Mouse (Mus musculus) A20 (cell line): Measurements from ENCODE around the gene Cldn20.
A peak's percentile ranks its signal among the peaks of the same experiment; 100 is the strongest.

Experiments used
- DNase-seq: peaks from one replicate; pipeline ENCODE4 v3.0.0-alpha.2; 2011; ENCODE audit warnings: low read depth, low spot score

The Cldn20 gene

DNA sequence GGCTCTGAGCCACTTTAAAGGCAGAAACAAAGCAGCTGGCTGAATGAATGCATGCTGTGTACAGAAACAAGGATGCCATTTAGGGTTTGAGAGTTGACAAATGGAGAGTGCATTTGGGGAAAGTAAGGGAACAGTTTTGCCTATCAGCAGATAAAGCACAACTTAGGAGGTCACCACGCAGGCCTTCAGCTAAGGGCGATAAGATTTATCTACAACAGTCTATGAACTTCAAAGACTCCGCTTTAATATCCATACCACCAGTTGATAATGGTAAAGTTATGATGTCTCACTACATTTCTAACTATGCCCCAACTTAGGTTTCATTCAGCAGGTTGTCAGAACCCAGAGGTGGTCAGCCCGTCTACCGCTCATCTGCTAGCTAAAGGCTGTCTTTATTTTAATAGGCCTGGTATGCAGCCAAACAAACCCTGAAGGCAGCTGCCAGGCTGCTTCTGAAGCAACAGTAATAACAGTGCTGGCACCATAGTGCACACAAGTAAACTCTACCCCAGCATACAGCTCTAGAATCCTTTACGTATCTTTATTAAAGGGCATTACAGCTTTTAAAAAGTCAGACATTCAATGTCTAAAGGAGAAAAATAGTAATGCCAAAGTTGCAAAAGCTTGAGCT is 4.4 kb upstream of the Cldn20 start:
- DNase-seq, result no peak

DNA sequence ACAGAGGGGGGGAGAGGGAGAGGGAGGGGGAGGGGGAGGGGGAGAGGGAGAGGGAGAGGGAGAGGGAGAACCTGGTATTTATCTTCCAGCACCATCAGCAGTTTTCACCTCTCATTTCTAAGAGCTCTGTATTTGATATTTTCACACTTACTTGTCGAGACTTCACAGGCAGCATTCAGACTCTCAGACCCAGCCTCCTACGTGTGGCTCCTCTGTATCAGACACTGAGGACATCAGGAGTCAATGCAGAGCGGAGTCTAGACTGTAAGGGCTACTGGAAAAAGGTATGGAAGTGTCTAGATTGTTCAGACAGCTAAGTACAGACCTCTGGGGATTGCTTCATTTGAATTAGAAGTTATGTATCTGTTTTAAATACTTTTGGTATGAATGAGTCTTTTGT is 2.8 kb upstream of the Cldn20 start:
- no peak for DNase-seq

DNA sequence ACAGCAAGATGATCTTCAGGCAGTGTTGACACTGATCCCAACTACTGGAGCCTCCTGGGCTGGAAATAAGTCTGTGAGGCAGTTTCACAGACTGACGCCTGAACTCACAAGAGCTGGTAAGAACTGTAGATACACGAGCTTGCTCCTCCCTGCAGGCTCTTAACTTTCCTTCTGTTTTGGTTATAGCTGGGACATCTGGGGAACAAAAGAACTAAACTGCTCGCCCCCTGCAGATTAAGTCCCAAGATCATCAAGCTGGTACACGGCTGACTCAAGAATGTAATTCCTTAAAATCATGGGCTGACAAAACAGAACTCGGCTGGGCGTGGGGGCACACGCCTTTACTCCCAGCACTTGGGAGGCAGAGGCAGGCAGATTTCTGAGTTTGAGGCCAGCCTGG is 1.8 kb upstream of the Cldn20 start:
- no peak for DNase-seq

DNA sequence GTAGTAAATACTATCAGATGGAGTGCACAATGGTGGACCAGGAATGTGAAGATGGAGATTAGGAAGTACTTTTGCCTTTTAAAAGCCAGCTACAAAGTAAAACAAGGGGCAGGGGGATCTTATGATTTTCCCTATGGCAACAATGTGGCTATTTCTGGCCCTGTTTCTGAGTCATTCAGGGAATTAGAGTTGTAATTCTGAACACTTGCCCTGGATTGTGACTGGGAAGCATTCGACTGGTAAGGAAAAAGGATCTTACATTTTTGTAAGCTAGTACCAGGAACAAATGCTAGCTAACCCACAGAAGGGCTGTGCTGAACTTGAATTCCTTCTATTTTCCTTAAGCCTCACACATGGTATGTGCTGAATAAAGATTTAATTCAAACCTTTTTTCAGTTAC is 713 bp upstream of the Cldn20 start:
- DNase-seq, result no peak

DNA sequence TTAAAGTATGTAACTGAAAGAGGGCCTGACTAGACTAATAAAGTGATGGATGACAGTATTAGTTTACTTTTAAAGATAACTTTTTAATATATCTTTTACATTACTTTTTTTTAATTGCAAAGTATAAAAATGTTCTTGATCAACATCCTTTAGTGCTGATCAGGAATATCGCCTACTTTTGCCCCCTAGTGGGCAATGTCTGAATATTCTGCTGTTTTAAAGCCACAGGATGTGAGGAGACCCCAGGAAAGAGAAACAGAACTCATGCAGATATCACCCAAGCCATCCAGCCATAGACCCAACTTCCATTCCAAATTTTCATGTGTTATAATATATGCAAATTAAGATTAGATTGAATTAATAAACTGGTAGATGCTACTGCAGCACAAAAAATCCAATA is 1.1 kb downstream of the Cldn20 start:
- DNase-seq, result peak; percentile 48

DNA sequence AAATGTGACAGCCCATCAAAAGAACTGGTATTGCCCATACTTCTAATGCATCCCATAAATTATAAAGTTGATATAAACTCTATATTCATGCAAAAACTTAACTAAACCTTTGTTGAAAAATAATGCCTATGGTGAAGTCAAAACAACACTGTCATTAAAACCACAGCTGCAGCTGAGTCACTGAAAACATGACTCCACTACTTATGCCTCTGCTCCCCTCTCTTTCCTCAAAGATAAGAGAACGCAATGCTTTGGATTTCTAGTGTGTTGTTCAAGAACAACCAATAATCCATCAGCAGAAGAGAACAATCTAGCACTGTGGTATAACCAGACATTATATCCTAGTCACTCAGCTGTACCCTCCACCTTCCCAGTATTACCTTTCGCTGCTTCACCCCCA is 8.0 kb downstream of the Cldn20 start:
- DNase-seq, result no peak

DNA sequence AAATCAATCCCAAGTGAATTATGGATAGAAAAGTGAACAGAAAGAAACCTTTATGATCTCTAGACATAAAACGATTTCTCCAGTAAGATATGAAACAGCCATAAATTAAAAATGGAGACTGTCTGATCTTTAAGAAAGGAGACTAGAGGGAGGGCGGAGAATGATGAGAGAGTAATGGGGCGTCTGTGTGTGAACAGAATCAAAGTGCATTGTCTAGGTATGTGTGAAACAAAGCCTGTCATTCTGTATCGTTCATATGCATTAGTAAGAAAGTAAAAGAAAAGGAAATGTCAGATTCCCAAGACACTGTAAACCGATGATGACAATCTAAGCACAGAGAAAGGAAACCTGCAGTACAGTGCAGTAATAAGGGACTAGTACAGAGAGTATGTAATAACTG is 8.7 kb downstream of the Cldn20 start:
- DNase-seq, result no peak

DNA sequence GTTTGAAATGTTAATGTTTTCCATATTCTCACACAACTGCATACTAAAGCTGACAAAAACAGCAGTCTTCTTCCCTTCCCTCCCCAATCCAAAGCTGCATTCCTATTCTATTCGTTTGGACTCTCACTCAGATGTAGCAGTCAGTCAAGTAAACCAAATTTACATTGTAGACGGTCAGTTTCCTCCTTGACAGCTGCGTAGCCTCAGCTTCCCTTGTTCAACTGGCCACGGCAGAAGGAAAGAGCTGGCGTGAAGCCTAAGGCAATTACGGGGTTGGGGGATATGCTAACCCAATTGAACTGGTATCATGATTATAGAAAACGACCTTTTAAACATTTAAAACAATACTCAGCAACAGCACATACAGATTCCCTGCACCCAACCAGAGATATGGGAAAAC is 15.4 kb downstream of the Cldn20 start:
- DNase-seq, result no peak

DNA sequence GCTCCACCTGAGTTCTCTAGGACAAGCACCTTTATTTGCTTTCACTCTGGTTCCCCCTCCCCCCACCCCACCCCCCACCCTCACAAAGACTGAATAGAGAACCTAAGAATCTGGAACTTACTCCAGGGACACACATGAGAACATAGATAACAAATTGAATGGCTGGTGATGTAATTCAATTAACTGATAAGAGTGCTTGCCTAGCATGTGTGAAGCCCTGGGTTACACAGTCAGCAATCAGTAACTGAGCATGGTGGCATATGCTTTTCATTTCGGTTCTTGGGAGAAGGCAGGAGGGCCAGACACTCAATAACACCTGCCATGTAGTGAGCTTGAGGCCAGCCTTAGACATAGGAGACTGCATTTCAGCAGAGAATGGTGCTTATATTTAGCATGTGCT is 23.9 kb downstream of the Cldn20 start:
- DNase-seq, result no peak

DNA sequence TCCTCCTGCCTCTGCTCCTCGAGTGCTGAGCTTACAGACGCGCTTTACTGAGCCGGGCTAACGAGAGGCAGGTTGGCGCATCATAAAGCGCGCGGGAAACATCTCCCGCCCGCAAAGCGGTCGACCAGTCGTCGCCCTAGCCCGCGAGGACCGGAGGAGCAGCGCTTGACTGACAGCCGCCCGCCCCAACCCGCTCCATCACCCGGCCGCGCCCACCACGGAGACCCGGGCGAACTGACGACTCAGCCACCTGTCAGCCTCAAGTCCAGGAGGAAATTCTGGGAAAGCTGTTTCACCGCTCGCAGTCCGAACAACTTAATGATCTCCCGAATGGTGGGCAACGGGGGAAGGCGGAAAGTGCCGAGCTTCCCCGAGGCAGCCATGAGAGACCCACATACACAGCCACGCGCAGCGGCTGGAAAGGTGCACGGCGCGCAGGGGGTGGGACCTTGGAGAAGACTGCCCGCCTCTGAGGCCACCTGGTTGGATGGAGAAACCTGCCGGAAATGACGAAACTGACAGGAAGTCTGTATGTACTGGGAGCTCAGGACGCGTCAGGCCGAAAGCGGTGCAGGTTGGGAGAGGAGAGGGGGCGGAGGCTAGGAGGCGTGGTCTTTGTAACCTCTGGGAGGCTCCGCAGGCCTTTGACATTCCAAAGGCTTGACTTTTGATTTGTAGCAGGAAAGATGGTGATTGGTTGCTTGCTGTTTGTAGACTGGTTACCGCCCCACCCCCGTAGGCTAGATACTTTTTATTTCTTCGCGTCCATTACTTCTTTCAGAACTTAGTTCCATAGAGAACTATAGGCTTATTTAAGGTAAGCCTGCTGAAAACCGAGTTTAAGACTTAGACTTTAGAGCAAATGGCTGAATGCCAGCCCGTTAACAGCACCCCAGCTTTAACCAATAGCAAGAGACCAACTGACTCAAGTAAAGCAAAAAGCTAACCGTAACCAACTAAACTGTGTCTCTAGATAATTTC is 25.3 kb downstream of the Cldn20 start, which contains the start of gene Tfb1m:
Gene Tfb1m (minus strand): TSS at position 451 of the 981 bp plus-strand sequence.
- peak; percentile 99 for DNase-seq

DNA sequence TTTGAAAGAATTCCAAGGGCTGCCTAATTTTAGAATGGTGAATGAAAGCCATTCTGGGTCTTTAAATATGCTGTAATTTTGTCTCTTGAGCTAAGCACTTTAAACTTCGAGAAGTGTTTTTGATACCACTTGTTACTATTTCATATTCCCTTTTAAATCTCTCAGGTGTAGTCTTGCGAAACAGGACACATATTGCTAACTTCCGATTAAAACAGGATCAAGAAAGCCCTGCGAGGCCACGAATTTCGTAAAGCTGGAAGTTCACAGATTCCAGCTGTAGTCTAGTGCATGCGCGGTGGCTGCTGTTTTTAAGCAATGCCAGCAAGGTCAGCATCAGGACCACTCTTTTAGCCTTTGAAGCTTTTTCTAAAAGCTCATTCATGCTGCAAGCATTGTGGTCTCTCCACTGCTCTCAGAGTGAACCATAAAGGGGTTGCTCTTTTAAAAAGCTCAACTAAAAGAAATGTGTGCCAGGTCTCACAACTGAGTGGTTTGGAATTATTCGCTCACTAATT is 26.1 kb downstream of the Cldn20 start:
- no peak for DNase-seq

DNA sequence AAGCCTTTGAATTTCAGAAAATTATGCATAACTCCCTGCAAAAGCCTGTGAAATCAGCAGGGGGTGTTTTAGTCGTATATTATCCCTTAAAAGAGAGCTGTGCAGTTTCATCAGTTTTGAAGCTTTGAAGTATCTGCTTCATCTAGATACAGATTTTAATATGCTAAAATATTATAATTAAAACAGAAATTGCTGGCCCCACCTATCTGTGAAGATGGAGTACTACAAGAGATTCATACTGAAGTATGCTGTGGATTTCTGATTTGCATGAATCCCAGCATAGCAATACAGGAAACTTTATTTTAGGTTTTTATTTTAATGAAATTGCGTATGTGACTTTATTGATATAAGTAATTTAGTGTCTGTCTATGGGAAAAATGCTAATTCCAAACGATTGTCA is 28.2 kb downstream of the Cldn20 start:
- DNase-seq, result peak; percentile 22

DNA sequence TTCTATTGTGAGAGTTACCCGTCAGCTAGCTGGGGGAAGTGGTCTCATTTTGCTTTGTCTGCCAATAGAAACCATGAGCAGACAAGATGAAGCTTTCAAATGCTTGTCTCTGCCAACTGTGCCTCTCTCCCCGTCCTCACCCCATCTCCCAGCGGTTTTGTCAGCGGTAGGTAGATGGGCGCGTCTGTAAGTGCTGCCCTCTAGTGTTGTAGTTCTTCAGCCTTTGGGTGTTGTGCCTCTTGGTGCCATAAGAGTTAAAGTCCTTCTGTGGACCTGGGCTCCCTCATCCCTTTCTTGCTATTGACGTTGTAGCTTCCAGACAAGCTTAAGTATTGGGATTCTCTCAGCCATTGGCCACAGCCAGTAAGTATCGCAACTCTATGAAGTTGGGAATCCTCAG is 30.1 kb downstream of the Cldn20 start:
- DNase-seq, result no peak

DNA sequence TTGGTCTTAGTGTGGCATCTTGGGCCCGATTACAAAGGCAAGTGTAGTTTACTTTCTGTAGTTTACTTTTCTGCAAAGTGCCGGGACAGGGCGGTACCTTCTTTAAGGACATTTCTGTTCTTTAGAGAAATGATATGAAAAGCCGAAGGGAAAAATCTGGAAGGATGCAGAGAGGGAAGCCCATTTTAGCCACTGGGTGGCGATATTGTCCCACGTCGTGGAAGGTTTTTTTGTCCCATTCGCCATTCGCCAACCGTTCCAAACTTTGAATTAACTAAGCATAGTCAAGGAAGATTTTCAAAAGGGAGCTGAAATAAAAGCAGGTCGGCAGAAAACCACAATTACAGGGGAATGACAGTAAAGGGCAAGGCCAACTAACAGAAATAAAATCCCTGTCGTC is 38.5 kb downstream of the Cldn20 start:
- DNase-seq, result peak; percentile 61
